Mouse (Mus musculus): ENCODE results near the gene Npas1. TPM values are rescaled to one million over a fixed set of nuclear protein-coding genes. Genes with fewer than 3 reads are reported as not detected.

Npas1 gene
- polyA plus RNA-seq, 1 experiment from 2014 or later, result 0.27 TPM

GRCm38 (mm10) chr7:16505226-16505593, 27.7 kb upstream of the Npas1 start:
- ATAC-seq, result no peak
- Histone ChIP-seq H3K36me3 (ENCODE audit: control insufficient read depth, insufficient read depth) (peaks cover 41% of the 10 kb centered on the region; the same call in 1 of the 2 replicates), H3K4me3 (ENCODE audit: low read depth, low read length) (no peak overlapping the region), H3K9me3 (ENCODE audit: control insufficient read depth) (no peaks in the 10 kb centered on the region), H3K4me1 (replicated peaks; ENCODE audit: control insufficient read depth, insufficient read depth, low read length) (no peaks in the 10 kb centered on the region), H3K4me2 (replicated peaks; ENCODE audit: low read depth) (no peak overlapping the region), H3K27me3 (replicated peaks; ENCODE audit: control insufficient read depth, insufficient read depth, low read length) (no peaks in the 10 kb centered on the region), H3K27ac (ENCODE audit: low read depth, low read length) (no peak overlapping the region), H3K9ac (ENCODE audit: low read depth, low read length) (no peak overlapping the region)
- no peak for TF ChIP-seq CTCF (IDR thresholded peaks at IDR 0.05; ENCODE audit: low read depth)
- 86% methylated on average over 3 of the region's 3 CpGs for WGBS

- H3K36me3 ChIP-seq (ENCODE audit: control insufficient read depth, insufficient read depth), result peaks cover 41% of the 10 kb centered on the region; the same call in 1 of the 2 replicates
- no peak overlapping the region for H3K27ac ChIP-seq (ENCODE audit: low read depth, low read length)
- no peaks in the 10 kb centered on the region for H3K9me3 ChIP-seq (ENCODE audit: control insufficient read depth)
- no peak overlapping the region for H3K9ac ChIP-seq (ENCODE audit: low read depth, low read length)
- no peak overlapping the region for H3K4me2 ChIP-seq (replicated peaks; ENCODE audit: low read depth)
- H3K27me3 ChIP-seq (replicated peaks; ENCODE audit: control insufficient read depth, insufficient read depth, low read length), result no peaks in the 10 kb centered on the region
- H3K4me1 ChIP-seq (replicated peaks; ENCODE audit: control insufficient read depth, insufficient read depth, low read length), result no peaks in the 10 kb centered on the region
- H3K4me3 ChIP-seq (ENCODE audit: low read depth, low read length), result no peak overlapping the region
- ATAC-seq, result no peak
- WGBS, result 54% methylated on average over 2 of the region's 2 CpGs
- no peak for TF ChIP-seq CTCF (IDR thresholded peaks at IDR 0.05; ENCODE audit: low read depth)
These were observed 27.2 kb upstream of the Npas1 start for GRCm38 (mm10) chr7:16504573-16505225.

- Histone ChIP-seq H3K27ac (ENCODE audit: low read depth, low read length) (no peak overlapping the region), H3K27me3 (replicated peaks; ENCODE audit: control insufficient read depth, insufficient read depth, low read length) (no peaks in the 10 kb centered on the region), H3K9ac (ENCODE audit: low read depth, low read length) (no peak overlapping the region), H3K4me2 (replicated peaks; ENCODE audit: low read depth) (no peak overlapping the region), H3K4me3 (ENCODE audit: low read depth, low read length) (no peak overlapping the region), H3K36me3 (ENCODE audit: control insufficient read depth, insufficient read depth) (peaks cover 61% of the 10 kb centered on the region), H3K4me1 (replicated peaks; ENCODE audit: control insufficient read depth, insufficient read depth, low read length) (no peaks in the 10 kb centered on the region), H3K9me3 (ENCODE audit: control insufficient read depth) (no peaks in the 10 kb centered on the region)
- TF ChIP-seq CTCF (IDR thresholded peaks at IDR 0.05; ENCODE audit: low read depth), result no peak
- no peak for ATAC-seq
- 95% methylated on average over 4 of the region's 4 CpGs for WGBS
These were observed 24.0 kb upstream of the Npas1 start for GRCm38 (mm10) chr7:16501571-16501970.

GRCm38 (mm10) chr7:16499671-16500104, 22.2 kb upstream of the Npas1 start:
- Histone ChIP-seq H3K4me3 (ENCODE audit: low read depth, low read length) (no peak overlapping the region), H3K9ac (ENCODE audit: low read depth, low read length) (no peak overlapping the region), H3K4me2 (replicated peaks; ENCODE audit: low read depth) (no peak overlapping the region), H3K27me3 (replicated peaks; ENCODE audit: control insufficient read depth, insufficient read depth, low read length) (no peaks in the 10 kb centered on the region), H3K9me3 (ENCODE audit: control insufficient read depth) (no peaks in the 10 kb centered on the region), H3K36me3 (ENCODE audit: control insufficient read depth, insufficient read depth) (peaks cover 48% of the 10 kb centered on the region), H3K27ac (ENCODE audit: low read depth, low read length) (no peak overlapping the region), H3K4me1 (replicated peaks; ENCODE audit: control insufficient read depth, insufficient read depth, low read length) (no peaks in the 10 kb centered on the region)
- TF ChIP-seq CTCF (IDR thresholded peaks at IDR 0.05; ENCODE audit: low read depth), result no peak
- WGBS, result 87% methylated on average over 6 of the region's 6 CpGs
- ATAC-seq, result no peak

- no peak overlapping the region for H3K4me3 ChIP-seq (ENCODE audit: low read depth, low read length)
- peaks cover 24% of the 10 kb centered on the region for H3K36me3 ChIP-seq (ENCODE audit: control insufficient read depth, insufficient read depth)
- no peak overlapping the region for H3K9ac ChIP-seq (ENCODE audit: low read depth, low read length)
- TF ChIP-seq CTCF (IDR thresholded peaks at IDR 0.05; ENCODE audit: low read depth), result no peak
- WGBS, result 70% methylated on average over 3 of the region's 3 CpGs
- no peak overlapping the region for H3K4me2 ChIP-seq (replicated peaks; ENCODE audit: low read depth)
- H3K27ac ChIP-seq (ENCODE audit: low read depth, low read length), result no peak overlapping the region
- no peaks in the 10 kb centered on the region for H3K9me3 ChIP-seq (ENCODE audit: control insufficient read depth)
- ATAC-seq, result no peak
- H3K4me1 ChIP-seq (replicated peaks; ENCODE audit: control insufficient read depth, insufficient read depth, low read length), result no peaks in the 10 kb centered on the region
- H3K27me3 ChIP-seq (replicated peaks; ENCODE audit: control insufficient read depth, insufficient read depth, low read length), result no peaks in the 10 kb centered on the region
These were observed 18.7 kb upstream of the Npas1 start for GRCm38 (mm10) chr7:16496260-16496659.

GRCm38 (mm10) chr7:16493361-16493760, 15.8 kb upstream of the Npas1 start:
- no peak overlapping the region for H3K9ac ChIP-seq (ENCODE audit: low read depth, low read length)
- WGBS, result 40% methylated on average over 2 of the region's 2 CpGs
- H3K27ac ChIP-seq (ENCODE audit: low read depth, low read length), result no peak overlapping the region
- H3K36me3 ChIP-seq (ENCODE audit: control insufficient read depth, insufficient read depth), result peaks cover 21% of the 10 kb centered on the region
- no peaks in the 10 kb centered on the region for H3K4me1 ChIP-seq (replicated peaks; ENCODE audit: control insufficient read depth, insufficient read depth, low read length)
- H3K9me3 ChIP-seq (ENCODE audit: control insufficient read depth), result no peaks in the 10 kb centered on the region
- H3K4me2 ChIP-seq (replicated peaks; ENCODE audit: low read depth), result no peak overlapping the region
- H3K4me3 ChIP-seq (ENCODE audit: low read depth, low read length), result no peak overlapping the region
- no peak; the same call in 1 of the 2 replicates for ATAC-seq
- TF ChIP-seq CTCF (IDR thresholded peaks at IDR 0.05; ENCODE audit: low read depth), result peak; percentile 75
- no peaks in the 10 kb centered on the region for H3K27me3 ChIP-seq (replicated peaks; ENCODE audit: control insufficient read depth, insufficient read depth, low read length)
